Mouse (Mus musculus): ENCODE measurements around the gene Zfp786. TPM values are rescaled to one million over a fixed set of nuclear protein-coding genes. Genes with fewer than 3 reads are reported as not detected.

The Zfp786 gene
- polyA plus RNA-seq, 1 experiment: 0.39 TPM

- H3ac ChIP-seq (ENCODE audit: control insufficient read depth, insufficient read length, low read depth): no peak overlapping the region
- H3K36me3 ChIP-seq (ENCODE audit: control insufficient read depth, insufficient read depth): peaks cover 63% of the 10 kb centered on the region
- no peak for TF ChIP-seq CEBPB (IDR thresholded peaks at IDR 0.05; ENCODE audit: low read depth)
- peaks cover 41% of the 10 kb centered on the region for H3K79me2 ChIP-seq (ENCODE audit: control insufficient read depth, insufficient read depth)
- peaks cover 28% of the 10 kb centered on the region for H3K79me3 ChIP-seq (ENCODE audit: low read depth)
- H3K4me3 ChIP-seq (ENCODE audit: insufficient read depth, poor library complexity, severe bottlenecking): no peak overlapping the region
- no peaks in the 10 kb centered on the region for H3K27me3 ChIP-seq (ENCODE audit: control insufficient read depth, insufficient read depth, insufficient read length)
Measured at GRCm38 (mm10) chr6:47805520-47805919, 25.1 kb downstream of the Zfp786 start.

- Histone ChIP-seq H3K27me3 (ENCODE audit: control insufficient read depth, insufficient read depth, insufficient read length) (no peaks in the 10 kb centered on the region), H3ac (ENCODE audit: control insufficient read depth, insufficient read length, low read depth) (no peak overlapping the region), H3K4me3 (ENCODE audit: insufficient read depth, poor library complexity, severe bottlenecking) (no peak overlapping the region), H3K79me2 (ENCODE audit: control insufficient read depth, insufficient read depth) (no peaks in the 10 kb centered on the region), H3K36me3 (ENCODE audit: control insufficient read depth, insufficient read depth) (peaks cover 85% of the 10 kb centered on the region), H3K79me3 (ENCODE audit: low read depth) (no peaks in the 10 kb centered on the region)
- TF ChIP-seq USF1 (IDR thresholded peaks at IDR 0.05; ENCODE audit: low read depth) (no peak), CTCF (IDR thresholded peaks at IDR 0.05; ENCODE audit: control insufficient read depth, insufficient read depth, insufficient read length) (no peak), MAX (IDR thresholded peaks at IDR 0.05) (no peak), MYOD1 (IDR thresholded peaks at IDR 0.05; ENCODE audit: control insufficient read depth, insufficient read length, low read depth) (no peak), FOSL1 (IDR thresholded peaks at IDR 0.05; ENCODE audit: insufficient read depth, low read length, poor library complexity, severe bottlenecking) (no peak)
Measured at GRCm38 (mm10) chr6:47799079-47799478, 31.6 kb downstream of the Zfp786 start.

- Histone ChIP-seq H3K36me3 (ENCODE audit: control insufficient read depth, insufficient read depth) (peaks cover 48% of the 10 kb centered on the region), H3K27me3 (ENCODE audit: control insufficient read depth, insufficient read depth, insufficient read length) (no peaks in the 10 kb centered on the region), H3K79me2 (ENCODE audit: control insufficient read depth, insufficient read depth) (no peaks in the 10 kb centered on the region), H3K79me3 (ENCODE audit: low read depth) (no peaks in the 10 kb centered on the region), H3ac (ENCODE audit: control insufficient read depth, insufficient read length, low read depth) (no peak overlapping the region), H3K4me3 (ENCODE audit: insufficient read depth, poor library complexity, severe bottlenecking) (no peak overlapping the region)
- TF ChIP-seq FOSL1 (IDR thresholded peaks at IDR 0.05; ENCODE audit: insufficient read depth, low read length, poor library complexity, severe bottlenecking) (no peak), MYOD1 (IDR thresholded peaks at IDR 0.05; ENCODE audit: control insufficient read depth, insufficient read length, low read depth) (no peak), MYOG (IDR thresholded peaks at IDR 0.05; ENCODE audit: control insufficient read depth, extremely low read depth, insufficient read length) (no peak), CEBPB (IDR thresholded peaks at IDR 0.05; ENCODE audit: low read depth) (no peak), CTCF (IDR thresholded peaks at IDR 0.05; ENCODE audit: control insufficient read depth, insufficient read depth, insufficient read length) (no peak), USF1 (IDR thresholded peaks at IDR 0.05; ENCODE audit: low read depth) (no peak), MAX (IDR thresholded peaks at IDR 0.05) (no peak)
Measured at GRCm38 (mm10) chr6:47794106-47794830, 36.4 kb downstream of the Zfp786 start.

GRCm38 (mm10) chr6:47793284-47793683 is 37.4 kb downstream of the Zfp786 start:
- no peaks in the 10 kb centered on the region for H3K27me3 ChIP-seq (ENCODE audit: control insufficient read depth, insufficient read depth, insufficient read length)
- peaks cover 38% of the 10 kb centered on the region for H3K36me3 ChIP-seq (ENCODE audit: control insufficient read depth, insufficient read depth)
- no peak overlapping the region for H3ac ChIP-seq (ENCODE audit: control insufficient read depth, insufficient read length, low read depth)
- no peaks in the 10 kb centered on the region for H3K79me3 ChIP-seq (ENCODE audit: low read depth)
- H3K79me2 ChIP-seq (ENCODE audit: control insufficient read depth, insufficient read depth): no peaks in the 10 kb centered on the region
- TF ChIP-seq CTCF (IDR thresholded peaks at IDR 0.05; ENCODE audit: control insufficient read depth, insufficient read depth, insufficient read length): no peak
- no peak for TF ChIP-seq FOSL1 (IDR thresholded peaks at IDR 0.05; ENCODE audit: insufficient read depth, low read length, poor library complexity, severe bottlenecking)
- no peak for TF ChIP-seq MYOD1 (IDR thresholded peaks at IDR 0.05; ENCODE audit: control insufficient read depth, insufficient read length, low read depth)
- no peak for TF ChIP-seq MYOG (IDR thresholded peaks at IDR 0.05; ENCODE audit: control insufficient read depth, extremely low read depth, insufficient read length)
- no peak for TF ChIP-seq CEBPB (IDR thresholded peaks at IDR 0.05; ENCODE audit: low read depth)
- no peak for TF ChIP-seq USF1 (IDR thresholded peaks at IDR 0.05; ENCODE audit: low read depth)
- TF ChIP-seq MAX (IDR thresholded peaks at IDR 0.05): no peak
- no peak overlapping the region for H3K4me3 ChIP-seq (ENCODE audit: insufficient read depth, poor library complexity, severe bottlenecking)

GRCm38 (mm10) chr6:47792533-47792932 is 38.1 kb downstream of the Zfp786 start:
- H3K79me3 ChIP-seq (ENCODE audit: low read depth): no peaks in the 10 kb centered on the region
- no peak overlapping the region for H3ac ChIP-seq (ENCODE audit: control insufficient read depth, insufficient read length, low read depth)
- H3K36me3 ChIP-seq (ENCODE audit: control insufficient read depth, insufficient read depth): peaks cover 30% of the 10 kb centered on the region
- H3K79me2 ChIP-seq (ENCODE audit: control insufficient read depth, insufficient read depth): no peaks in the 10 kb centered on the region
- no peak for TF ChIP-seq MYOG (IDR thresholded peaks at IDR 0.05; ENCODE audit: control insufficient read depth, extremely low read depth, insufficient read length)
- no peak for TF ChIP-seq CEBPB (IDR thresholded peaks at IDR 0.05; ENCODE audit: low read depth)
- no peak for TF ChIP-seq USF1 (IDR thresholded peaks at IDR 0.05; ENCODE audit: low read depth)
- TF ChIP-seq MAX (IDR thresholded peaks at IDR 0.05): no peak
- no peak for TF ChIP-seq FOSL1 (IDR thresholded peaks at IDR 0.05; ENCODE audit: insufficient read depth, low read length, poor library complexity, severe bottlenecking)
- no peak for TF ChIP-seq CTCF (IDR thresholded peaks at IDR 0.05; ENCODE audit: control insufficient read depth, insufficient read depth, insufficient read length)
- no peak for TF ChIP-seq MYOD1 (IDR thresholded peaks at IDR 0.05; ENCODE audit: control insufficient read depth, insufficient read length, low read depth)
- H3K27me3 ChIP-seq (ENCODE audit: control insufficient read depth, insufficient read depth, insufficient read length): no peaks in the 10 kb centered on the region
- no peak overlapping the region for H3K4me3 ChIP-seq (ENCODE audit: insufficient read depth, poor library complexity, severe bottlenecking)

GRCm38 (mm10) chr6:47790745-47791144 is 39.9 kb downstream of the Zfp786 start:
- no peak overlapping the region for H3ac ChIP-seq (ENCODE audit: control insufficient read depth, insufficient read length, low read depth)
- TF ChIP-seq MAX (IDR thresholded peaks at IDR 0.05) (no peak), CTCF (IDR thresholded peaks at IDR 0.05; ENCODE audit: control insufficient read depth, insufficient read depth, insufficient read length) (no peak), CEBPB (IDR thresholded peaks at IDR 0.05; ENCODE audit: low read depth) (no peak), MYOG (IDR thresholded peaks at IDR 0.05; ENCODE audit: control insufficient read depth, extremely low read depth, insufficient read length) (no peak), FOSL1 (IDR thresholded peaks at IDR 0.05; ENCODE audit: insufficient read depth, low read length, poor library complexity, severe bottlenecking) (no peak), MYOD1 (IDR thresholded peaks at IDR 0.05; ENCODE audit: control insufficient read depth, insufficient read length, low read depth) (no peak), USF1 (IDR thresholded peaks at IDR 0.05; ENCODE audit: low read depth) (no peak)

More at GRCm38 (mm10) chr6:47790745-47791144, 39.9 kb downstream of the Zfp786 start:
- Histone ChIP-seq H3K79me3 (ENCODE audit: low read depth) (no peaks in the 10 kb centered on the region), H3K27me3 (ENCODE audit: control insufficient read depth, insufficient read depth, insufficient read length) (no peaks in the 10 kb centered on the region), H3K79me2 (ENCODE audit: control insufficient read depth, insufficient read depth) (no peaks in the 10 kb centered on the region), H3K4me3 (ENCODE audit: insufficient read depth, poor library complexity, severe bottlenecking) (no peak overlapping the region), H3K36me3 (ENCODE audit: control insufficient read depth, insufficient read depth) (peaks cover 12% of the 10 kb centered on the region)
